Mouse (Mus musculus) frontal cortex, postnatal 25 days (tissue): ENCODE results near the gene Iqcn.

Experiments
- DNase-seq, 2 experiments: peaks; one replicate each; pipeline ENCODE4 v3.0.0; 2022; ENCODE audit warnings: low spot score in 2 of 2

The Iqcn gene

DNA sequence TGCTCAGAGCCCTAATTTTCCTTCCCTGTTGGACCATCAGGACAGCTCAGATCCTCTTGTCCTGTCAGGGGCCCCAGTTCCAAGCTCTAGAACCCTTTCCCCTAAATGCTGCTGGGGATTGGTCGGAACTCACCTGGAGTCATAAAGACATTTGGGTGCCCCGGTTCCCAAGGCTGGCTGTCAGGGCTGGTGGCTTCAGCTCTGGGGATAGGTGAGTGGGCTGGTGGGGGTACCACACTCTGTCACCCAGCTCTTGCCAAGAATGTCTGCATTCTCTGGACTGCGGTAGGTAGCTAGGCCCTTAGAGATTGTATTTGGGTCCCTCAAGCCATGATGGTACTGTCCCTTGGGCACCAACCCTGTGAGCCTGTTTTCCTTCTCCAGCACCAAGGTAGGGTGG is at the start of gene Iqcn:
Gene Iqcn, plus strand, starts transcription at position 171 of the 400 bp plus-strand sequence.
- no peak for DNase-seq

DNA sequence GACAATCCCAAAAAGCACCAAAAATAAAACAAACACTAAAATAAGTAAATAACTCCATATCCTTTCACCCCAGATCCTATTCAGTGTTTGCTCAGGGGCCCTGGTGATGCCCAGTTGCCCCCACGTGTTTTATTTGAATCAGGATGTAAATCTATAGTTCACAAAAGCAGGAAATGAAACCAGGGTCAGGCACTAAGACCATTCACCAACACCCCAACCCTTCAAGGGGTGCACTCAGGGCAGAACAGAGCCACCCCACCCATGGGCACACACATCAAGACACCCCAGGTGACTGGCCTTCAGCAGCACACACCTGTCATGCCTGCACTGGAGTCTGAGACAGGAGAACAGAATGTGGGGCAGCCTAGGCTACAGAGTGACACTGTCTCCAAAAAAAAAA is 49.1 kb upstream of the Iqcn start:
- no peak for DNase-seq

DNA sequence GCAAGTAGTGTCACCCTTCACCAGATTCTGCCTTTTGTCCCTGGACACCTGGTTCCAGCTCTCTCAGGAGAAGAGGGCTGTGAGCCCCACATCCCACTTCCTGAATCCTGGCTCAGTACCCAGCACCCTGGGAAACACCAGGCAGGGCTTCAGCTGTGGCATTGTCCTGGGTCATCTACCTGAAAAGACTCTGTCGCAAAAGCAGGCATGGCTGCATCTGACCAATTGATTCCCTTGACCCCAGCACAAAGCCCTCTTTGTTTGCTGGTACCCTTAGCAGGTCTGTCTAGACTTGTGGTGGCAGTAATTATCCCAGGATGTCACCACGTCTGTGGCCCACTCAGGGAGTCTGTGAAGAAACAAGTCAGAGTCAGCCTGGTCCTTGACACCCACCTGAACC is 47.8 kb upstream of the Iqcn start:
- no peak for DNase-seq

DNA sequence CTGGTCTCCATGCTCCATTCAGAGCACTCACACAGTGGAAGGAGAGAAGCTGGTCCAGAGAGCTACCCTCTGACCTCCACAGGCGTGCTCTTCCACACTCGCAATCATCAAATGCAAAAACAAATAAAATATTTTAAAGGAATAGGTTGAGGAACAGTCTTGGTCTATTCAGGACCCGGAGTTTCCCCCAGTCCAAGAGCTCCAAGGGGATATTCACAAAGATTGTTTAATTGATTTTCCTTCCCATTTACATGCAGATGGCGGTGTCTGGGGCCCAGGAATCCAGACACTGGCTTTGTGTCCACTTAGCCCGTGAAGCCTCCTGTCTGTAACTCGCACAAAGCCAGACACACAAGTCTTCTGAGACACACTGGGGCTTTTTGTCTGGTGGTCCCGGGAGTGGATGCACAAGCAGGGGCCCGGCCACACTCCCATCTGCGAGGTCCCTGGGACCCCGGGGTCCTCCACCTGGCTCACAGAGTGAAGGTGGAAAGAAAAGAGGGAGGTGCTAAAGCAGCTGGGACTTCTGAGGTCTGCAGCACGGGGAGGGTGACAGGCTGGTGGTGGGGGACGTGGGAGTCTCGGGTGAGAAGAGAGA is 47.0 kb upstream of the Iqcn start:
- DNase-seq = no peak

DNA sequence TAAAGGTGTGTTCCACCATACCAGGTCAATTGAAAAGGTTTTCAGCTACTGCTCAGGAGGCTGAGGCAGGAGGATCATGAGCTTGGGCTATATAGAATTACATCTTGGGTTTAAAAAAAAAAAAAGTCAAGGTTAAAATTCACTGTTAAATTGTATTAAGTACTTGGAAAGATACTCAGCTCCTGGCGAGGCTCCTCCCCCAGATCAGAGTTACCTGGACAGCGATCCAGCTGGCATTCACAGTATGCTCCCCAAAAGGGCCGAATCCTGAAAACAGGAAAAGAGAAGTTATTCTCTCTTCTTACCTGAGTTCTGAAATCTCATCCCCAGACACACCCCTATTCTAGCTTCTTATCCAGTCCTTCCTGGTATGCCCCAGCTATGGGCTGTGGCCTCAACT is 46.0 kb upstream of the Iqcn start:
- no peak for DNase-seq

DNA sequence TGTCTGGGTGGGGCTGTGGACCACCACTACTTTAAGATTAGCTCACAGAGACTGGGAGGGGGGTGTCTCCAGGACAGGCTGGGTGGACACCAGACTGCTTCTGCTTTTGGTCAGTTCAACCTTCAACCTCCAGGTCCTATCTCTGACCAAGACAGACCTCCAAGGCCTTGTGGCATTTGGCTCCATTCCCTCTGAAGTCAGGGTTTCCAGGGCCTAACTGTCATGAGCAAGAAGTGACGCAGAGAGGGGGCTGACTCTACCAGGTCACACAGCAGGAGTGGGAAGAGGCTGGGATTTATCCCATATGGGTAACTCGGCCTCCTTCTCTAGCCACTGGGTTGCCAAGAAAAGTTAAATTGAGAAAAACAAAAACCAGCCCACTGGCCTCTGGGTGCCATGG is 45.5 kb upstream of the Iqcn start:
- DNase-seq = no peak

DNA sequence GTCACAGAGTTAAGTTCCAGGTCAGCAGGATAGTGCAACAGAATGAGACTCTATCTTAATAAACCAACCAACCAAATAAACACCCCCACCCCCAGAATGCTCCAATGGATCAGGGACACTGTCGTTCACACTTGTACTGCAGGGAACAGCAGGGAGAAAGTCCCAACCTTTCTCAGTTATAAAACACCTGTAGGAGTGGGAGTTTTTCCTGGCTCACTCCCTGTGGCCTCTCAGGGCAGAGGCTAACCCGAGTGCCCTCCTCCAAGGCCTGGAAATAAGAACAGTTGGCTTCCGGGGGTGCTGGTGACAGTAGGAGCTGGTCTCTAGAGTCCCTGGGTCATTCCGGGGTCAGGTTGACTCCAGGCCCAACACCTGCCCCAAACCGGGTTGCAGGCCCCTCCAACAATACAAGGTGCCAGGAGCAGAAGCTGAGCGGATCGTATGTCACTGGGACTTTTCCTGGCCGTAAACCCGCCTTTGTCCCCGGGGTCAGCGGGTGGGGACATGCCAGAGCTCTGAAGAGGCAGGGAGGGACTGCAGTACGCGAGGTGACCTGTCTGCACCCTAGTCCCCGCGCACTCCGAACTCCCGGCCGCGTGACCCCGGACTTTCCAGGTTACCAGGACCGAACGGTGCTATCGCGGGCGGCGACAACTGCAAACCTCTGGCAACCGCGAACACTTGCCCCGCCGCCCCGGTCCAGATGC is 44.2 kb upstream of the Iqcn start:
- no peak for DNase-seq

DNA sequence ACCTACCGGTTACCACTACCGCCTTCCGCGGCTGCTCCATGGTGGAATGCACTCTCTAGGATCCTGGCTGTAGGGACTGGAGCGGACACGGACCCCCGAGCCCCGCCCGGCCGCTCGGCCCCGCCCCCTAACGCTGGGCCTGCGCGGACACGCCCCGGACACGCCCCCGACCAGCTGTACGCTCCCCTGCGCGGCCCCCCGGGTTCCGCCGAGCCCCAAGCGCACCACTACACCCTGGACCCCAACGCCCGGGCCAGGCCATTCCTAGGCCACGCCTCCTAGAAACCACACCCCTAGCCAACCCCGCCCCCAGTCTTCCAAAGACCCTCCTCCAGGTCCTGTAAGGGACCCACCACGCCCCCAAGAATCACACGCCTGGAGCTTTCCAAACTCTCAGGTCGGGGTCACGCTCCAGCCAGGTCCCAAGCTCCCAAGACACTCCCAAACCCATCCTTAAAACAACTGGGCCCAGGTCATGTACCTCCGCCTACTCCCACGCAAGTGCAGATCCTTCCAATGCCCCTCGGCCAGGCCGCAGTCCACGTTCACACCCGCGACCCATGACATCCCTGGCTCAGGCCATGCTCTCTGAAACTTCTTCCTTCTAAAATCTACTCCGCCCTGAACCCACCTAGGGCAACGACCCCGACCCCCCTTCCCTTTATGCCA is 43.5 kb upstream of the Iqcn start:
- DNase-seq = peak; percentile 49 to 64

DNA sequence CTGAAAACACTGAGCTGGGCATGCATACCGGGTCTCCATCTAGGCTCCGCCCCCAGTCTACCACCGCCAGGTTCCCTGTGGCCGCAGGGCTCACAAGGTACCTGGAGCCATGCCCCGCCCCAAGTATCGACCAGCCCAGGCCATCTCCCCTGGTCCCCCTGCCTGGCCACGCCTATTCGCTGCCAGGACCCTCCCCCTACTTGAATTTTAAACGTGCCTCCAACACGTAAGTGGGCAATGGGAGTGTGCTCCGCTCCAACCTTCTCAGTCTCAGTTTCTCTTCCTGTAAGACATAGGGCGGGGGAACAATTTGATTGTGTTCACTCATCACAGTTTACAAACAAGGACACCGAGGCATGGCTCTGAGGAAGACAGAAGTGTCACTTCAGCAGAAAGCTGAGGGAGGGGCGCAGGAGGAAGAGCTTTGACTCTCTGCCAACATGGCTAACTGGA is 43.0 kb upstream of the Iqcn start, which contains the start of gene Pgpep1:
Gene Pgpep1, minus strand, starts transcription at position 116 of the 453 bp plus-strand sequence.
- DNase-seq = no peak

DNA sequence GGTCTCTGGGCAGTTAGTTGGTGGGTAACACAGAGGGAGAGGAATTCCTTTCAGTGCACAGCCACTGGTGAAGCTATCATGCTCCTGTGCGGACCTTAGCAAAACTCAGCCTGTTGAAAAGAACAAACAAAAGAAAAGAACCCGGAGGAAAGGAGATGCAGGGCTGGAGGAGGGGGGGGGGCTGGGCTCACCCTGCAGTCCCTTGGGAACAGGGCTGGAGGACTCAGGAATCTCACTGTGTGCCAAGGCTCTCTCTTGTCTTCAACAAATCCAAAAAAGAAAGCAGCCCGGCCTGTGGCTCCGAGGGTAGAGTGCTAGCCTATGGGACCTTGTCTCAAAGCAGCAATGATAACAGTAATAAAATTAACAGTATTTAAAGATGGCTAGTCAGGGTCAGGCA is 39.6 kb upstream of the Iqcn start:
- DNase-seq = no peak

DNA sequence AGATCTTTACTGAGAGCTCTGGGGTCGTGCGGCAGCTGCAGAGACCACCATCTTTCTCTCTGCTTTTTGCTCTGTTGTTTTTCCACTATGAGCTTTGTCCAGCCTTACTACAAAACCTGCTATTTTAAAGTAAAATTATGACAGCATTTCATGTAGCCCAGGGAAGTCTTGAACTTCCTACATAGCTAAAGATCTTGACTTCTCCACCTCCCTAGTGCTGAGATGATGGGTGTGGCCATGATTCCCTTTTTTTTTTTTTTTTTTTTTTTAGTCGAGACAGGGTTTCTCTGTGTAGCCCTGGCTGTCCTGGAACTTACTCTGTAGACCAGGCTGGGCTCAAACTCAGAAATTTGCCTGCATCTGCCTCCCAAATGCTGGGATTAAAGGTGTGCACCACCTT is 38.6 kb upstream of the Iqcn start:
- no peak for DNase-seq

DNA sequence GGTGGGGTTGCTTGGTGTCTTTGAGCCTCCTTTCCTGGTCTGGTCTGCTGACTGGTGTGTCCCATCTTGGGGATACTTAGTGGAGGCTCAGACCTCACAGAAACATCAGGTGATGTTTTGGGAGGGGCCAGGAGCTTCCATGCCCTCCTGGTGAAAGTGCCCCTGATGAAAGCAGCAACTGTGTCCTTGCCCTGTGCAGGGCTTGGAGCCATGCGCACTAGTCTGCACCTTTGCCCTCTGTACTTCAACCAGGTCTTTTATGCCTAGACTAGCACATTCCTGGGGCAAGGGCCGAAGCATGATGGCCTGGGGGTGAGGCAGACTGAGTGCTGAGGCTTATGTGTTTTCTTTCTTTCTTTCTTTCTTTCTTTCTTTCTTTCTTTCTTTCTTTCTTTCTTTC is 37.7 kb upstream of the Iqcn start:
- no peak for DNase-seq

DNA sequence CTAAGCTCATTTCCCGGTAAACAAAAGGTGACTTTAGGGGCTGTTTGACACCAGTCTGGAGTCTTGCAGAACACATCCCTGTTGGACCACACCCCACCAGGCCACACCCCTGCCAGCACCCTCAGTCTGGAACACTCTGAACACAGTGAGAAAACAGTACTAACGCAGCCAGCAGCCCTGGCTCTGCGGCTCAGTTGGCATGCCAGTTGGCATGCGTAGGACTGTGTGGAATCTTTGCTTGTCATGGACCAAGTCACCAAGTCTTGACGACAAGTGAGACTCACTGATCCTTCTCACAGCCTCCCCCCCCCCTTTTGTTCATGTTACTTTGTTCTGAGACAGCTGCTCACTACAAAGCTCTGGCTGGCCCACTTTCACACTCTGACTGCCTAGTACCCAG is 36.2 kb upstream of the Iqcn start:
- no peak for DNase-seq

DNA sequence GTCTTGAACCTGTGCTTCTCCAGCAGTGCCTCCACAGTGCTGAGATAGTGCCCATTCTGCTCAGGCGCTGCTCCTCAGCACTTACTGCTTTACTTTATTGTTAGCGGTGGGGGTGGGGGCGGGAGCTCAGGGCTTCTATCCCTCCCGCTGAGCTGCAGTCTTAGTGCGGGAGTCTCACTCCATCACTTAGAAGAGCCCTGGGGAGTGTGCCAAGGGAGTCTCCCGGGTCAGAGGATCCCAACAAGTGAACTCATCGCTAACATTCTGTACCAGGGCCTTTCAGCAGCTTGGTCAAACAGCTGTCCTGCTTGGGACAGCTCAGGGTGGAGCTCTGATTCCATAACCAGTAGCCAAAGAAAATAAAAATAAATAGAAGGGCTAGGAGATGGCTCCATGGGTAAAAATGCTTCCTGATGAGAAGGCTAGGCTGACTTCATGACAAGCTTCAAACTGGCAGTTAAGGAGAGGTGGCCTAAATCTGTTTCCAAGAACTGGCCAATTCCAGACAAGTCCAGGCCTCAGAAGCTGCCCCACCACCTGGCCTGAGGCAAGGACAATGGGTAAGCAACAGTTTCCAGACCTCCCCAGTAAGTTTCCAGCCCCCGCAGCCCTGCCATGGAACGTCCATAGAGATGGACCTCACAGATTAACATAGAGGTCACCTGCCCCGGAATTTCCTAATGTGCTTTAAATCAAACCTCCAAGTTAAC is 31.5 kb upstream of the Iqcn start:
- DNase-seq = no peak

DNA sequence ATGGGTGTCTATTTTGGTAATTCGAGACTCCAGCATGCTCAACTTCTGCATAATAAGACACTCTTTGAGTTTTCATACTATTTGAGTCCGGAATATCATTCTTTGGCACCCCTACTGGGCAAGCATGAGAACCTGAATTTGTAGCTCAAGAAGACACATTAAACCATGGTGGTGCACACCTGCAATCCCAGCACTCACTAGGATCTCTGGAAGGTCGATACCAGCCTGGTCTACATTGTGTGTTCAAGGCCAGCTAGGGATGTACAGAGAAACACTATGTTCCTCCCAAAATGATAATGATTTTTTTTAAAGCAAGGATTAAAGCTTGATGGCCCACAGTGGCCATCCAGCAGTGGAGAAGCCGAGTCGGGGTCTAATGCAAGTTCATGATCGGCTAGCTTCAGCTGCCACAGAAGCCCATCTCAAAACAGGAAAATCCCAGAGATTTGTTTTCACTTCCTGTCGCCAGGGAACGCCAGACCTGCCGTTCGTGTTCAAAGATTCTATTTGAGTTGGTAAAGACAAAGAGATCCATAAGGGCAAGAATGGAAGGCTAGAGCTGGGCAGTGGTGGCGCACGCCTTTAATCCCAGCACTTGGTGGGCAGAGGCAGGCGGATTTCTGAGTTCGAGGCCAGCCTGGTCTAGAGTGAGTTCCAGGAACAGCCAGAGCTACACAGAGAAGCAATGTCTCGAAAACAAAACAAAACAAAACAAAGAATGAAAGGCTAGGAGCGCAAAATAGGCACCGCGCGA is 30.8 kb upstream of the Iqcn start:
- no peak for DNase-seq

DNA sequence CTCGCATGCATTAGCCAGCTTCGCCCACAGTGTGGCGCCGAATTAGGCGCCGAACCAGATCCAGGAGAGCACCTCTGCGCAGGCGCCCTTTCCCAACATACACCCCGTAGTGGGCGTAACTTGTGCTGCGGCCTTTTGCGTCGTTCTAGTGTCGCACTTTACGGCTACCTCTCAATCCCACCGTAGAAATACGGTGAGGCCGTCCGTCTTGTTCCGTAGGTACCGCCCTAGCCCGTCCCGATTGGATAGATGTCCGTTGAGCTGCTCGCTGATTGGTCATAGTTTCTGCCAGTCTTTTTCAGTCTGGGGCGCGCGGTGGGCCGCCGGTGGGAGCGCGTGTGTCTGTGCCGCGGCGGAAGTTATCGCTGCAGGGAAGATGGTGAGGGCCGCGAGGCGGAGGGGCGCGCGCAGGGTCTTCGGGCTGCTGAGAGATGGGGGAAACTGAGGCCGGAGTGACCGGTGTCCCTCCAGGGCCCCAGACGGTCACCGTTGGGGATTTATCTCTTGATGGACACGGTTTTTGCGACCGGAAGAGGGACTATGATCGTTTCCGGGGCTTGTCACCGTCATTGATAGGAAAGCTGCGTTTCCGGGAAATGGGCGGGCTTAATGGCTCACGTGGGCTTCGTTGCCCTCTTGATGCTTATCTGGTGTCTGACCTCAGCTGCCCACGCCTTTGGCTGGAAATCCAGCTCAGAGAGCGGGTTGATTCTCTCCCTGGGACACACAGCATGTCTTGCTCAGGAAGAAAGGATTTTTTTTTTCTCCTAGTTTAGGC is 30.0 kb upstream of the Iqcn start, which contains the start of gene Lsm4:
Gene Lsm4, plus strand, starts transcription at position 170 of the 778 bp plus-strand sequence.
- DNase-seq = peak; percentile 99

DNA sequence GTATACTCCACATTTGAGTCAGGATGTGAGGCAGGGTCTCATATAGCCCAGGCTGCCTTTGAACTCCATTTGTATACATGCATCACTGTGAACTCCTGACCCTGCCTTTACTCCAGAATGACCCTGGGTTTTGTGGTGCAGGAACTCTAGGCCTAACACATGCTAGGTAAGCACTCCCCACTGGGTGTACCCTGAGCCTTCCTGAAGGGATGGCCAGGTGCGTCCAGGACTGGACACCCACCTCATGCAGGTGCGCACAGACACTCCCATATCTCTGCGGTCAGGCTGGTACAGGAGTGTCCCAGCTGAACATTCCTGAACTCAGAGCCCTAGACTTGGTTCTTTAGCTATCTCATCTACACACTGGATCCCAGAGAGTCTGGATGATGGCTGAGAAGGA is 29.1 kb upstream of the Iqcn start:
- DNase-seq = no peak

DNA sequence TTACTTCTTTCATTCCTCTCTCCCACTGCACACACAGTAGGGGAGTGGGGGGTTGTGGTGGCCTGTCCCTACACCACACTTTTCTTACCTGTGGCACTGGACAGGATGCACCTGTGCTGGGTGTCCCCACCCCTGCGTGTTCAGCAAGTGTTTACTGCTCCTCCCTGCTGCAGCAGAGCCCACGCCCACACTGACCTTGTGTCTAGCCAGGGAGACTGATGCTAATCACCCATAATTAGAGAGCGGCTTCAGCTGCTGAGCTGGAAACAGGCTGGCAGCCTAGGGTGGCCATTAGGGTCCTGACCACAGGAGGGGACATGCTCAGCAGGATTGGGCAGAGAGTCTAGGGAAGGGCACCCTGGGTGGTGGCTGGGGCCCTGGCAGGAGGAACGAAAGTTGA is 28.5 kb upstream of the Iqcn start:
- DNase-seq = no peak

DNA sequence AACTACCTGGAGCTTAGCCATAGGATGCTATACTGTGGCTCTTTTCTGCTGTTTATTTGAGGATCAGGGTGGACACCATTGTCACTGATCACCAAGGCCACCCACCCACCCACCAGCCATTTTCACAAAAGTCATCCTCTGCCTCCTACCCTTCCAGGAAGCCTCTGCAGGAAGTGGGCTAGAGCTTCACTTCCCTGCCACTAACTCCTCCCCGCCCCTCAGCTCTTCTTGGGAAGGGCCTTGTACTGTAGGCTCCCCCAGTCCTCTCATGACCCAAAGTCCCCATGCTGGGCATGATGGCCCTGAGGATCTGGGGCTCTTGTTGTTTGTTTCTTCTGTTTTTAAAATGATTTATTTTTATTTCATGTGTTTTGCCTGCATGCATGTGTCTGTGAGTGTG is 27.9 kb upstream of the Iqcn start:
- DNase-seq = no peak

DNA sequence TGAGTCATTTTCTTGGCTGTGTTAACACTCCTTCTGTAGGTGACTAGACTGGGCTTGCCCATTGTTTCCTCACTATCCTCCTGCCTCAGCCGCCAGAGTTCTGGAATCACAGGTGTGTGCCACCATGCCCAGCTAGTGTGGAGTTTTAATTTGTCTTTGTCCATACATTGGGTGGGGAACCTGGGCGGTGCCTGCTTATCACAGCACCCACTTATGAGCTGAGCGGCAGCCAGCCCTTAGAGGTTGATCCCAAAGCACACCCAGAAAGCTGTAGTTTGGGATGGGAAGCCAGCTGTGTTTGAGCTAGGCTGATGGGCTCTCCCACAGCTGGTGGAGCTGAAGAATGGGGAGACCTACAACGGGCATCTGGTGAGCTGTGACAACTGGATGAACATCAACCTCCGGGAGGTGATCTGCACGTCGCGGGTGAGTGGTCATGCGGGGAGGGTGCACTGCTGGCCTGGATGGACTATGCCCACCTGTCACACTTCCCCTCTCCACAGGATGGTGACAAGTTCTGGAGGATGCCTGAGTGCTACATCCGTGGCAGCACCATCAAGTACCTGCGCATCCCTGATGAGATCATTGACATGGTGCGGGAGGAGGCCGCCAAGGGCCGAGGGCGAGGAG is 25.7 kb upstream of the Iqcn start:
- DNase-seq = no peak
